Mouse (Mus musculus) olfactory bulb, adult 2 months (tissue): Measurements from ENCODE around the gene Smg6.

Experiments
- CTCF ChIP-seq: fragments of 200-500 bp; IDR thresholded peaks from 2 replicates; pipeline ENCODE4 v1.5.1; 2012; ENCODE audit warnings: low read depth, mild to moderate bottlenecking, low read length, moderate library complexity; ENCODE audit not compliant: insufficient read depth
- POLR2A ChIP-seq: fragments of 200-500 bp; IDR thresholded peaks from 2 replicates; pipeline ENCODE4 v1.6.1; 2012; ENCODE audit warnings: mild to moderate bottlenecking, low read depth, low read length, moderate library complexity; ENCODE audit not compliant: insufficient read depth

DNA sequence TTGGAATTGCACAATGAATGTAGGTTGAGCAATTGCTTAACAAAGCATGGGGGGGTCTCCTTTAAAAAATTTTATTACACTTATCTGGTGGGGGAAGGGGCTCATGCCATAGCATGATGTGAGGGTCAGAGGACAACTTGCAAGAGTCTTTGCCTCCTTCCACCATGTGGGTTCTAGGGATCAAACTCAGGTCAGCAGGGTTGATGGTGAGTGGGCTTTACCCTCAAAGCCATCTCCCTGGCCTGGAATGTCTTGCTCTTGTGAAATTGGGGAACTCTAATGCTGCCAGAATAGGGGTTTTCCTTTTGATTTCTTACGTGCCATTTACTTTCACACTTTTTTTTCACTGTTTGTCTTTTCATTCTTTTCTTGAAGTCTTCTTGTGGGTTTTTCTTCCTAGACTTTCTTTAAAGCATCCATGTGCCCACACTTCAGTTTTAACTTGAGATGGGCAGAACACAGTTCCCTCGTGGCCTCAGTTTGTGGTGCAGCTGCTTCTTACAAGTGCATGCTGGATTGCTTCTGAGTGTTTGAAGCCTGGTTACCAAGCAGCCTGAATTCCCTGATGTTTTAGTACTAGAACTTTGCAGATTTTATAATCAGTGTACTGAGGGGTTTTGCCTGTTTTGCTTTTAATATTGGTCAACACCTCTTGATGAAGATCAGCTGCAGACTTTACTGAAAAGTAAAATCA, 147.5 kb downstream of the Smg6 start:
- TF ChIP-seq CTCF: no peak
- no peak for TF ChIP-seq POLR2A
